Mouse (Mus musculus): ENCODE data around the gene Caly.

The Caly gene

GRCm38 (mm10) chr7:140042728-140043127 is 39.6 kb downstream of the Caly start:
- no peak for DNase-seq (ENCODE audit: extremely low spot score, low read depth, low spot score)

- DNase-seq (ENCODE audit: extremely low spot score, low read depth, low spot score) = no peak
Observed at GRCm38 (mm10) chr7:140037171-140037555, 45.2 kb downstream of the Caly start.

DNA sequence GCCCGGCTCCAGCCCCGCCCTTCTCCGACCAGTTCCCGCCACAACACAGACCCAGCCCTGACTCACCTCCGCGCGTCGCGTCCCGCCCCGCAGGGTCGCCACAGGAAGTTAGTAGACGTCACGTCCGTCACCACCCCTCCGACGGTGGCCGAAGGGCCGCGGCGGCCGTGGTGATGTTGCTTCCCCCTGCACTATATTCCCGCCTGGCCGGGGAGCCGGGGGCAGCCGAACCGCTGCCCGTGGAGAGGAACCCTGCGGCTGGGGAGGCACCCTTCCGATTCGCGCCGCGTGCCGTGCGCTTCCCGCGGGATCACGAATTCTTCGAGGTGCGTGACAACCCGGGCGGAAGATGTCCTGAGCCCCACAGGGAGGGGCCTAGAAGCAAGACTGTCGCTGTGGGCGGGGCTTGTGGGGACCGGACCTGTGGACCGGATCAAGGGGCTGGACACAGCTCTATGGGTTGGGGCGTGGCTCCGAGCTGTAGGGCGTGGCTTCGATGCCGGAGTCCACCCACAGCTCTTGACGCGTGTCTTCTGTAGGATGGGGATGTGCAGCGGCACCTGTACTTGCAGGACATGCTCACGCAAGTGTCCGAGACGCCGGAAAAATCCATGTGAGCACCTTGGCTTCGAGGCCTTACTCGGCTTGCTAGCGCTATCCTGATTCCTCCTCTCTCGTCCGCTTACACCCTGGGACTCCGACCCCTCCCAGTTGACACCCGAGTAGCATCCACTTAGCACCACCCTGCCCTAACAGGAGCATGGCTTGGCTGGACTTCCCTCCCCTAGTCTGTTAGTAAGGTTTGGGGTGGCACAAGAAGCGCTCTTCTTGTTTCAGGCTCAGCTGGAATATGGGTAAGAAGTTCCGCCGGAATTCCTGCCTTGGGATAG is 45.8 kb downstream of the Caly start, which contains the start of the genes Zfp511 and Tubgcp2:
TSS of gene Zfp511 (plus strand) at position 111 of the 890 bp plus-strand sequence.
TSS of gene Tubgcp2 (minus strand) at position 389 of the 890 bp plus-strand sequence.
- DNase-seq (ENCODE audit: extremely low spot score, low read depth, low spot score) = peak; percentile 73

DNA sequence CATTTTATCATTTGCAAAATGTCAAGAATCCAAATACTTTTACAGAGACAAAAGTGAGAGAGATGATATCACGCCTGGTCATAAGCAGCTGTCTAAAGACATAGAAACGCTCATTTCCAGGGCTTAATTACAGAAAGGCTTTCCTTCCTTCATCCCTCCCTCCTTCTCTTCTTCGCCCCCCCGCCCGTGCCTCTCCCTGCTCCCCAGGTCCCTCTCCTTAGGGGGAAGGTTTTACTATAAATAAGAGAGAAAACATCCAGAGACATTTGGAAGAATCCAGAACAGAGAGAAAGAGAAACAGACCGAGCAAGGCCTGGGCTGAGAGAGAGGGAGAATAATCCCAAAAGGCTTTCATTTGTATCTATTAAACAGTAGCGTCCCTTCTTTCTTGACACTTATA is 46.9 kb downstream of the Caly start:
- no peak for DNase-seq (ENCODE audit: extremely low spot score, low read depth, low spot score)

GRCm38 (mm10) chr7:140033386-140033785 is 49.0 kb downstream of the Caly start:
- no peak for DNase-seq (ENCODE audit: extremely low spot score, low read depth, low spot score)

GRCm38 (mm10) chr7:140032366-140032765 is 50.0 kb downstream of the Caly start:
- DNase-seq (ENCODE audit: extremely low spot score, low read depth, low spot score) = no peak

- DNase-seq (ENCODE audit: extremely low spot score, low read depth, low spot score) = no peak
Observed at GRCm38 (mm10) chr7:140031771-140032170, 50.6 kb downstream of the Caly start.
